Mouse (Mus musculus): ENCODE measurements around the gene Bahd1.

Gene Bahd1

DNA sequence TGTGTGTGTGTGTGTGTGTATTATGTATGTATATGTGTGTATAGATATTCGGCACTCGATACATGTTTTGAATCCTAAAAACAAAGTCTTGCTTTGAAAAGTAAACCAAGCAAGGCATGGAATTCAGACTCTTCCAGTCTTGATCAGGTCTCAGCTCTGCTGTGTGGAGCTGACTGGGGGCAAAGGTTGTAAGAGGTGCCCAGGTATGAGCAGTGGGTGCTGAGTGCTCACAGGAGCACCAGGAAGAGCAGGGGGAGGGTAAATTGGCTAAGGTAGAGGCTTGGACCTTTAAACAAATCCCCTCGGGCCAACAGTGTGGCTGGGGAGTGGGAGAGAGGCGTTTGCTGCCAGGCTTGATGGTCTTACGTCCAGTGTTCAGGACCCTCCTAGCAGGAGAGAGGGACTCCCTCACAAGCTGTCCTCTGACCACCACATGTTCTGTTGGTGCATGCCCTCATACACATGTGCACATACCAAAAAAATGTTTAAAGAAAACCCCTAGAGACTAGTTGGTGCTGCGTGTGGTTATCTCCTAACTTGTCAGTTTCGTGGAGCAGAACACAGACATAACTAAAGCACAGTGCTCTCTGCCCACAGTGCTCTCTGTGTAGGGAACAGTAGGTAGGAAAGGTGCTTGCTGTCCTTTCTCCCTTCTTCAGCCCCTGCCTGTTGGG lies 10.6 kb downstream of the Bahd1 start:
- ChIA-PET POLR2A (interaction anchor here in 3 of 4 experiments (0.5 to 1.8 kb wide), 3 partner anchors 8 to 9 kb away, joined by 3 to 4 read pairs (median 4); no protein-coding TSS in a partner anchor), CTCF (interaction anchor here in 2 of 4 experiments (0.5 to 1.0 kb wide), 2 partner anchors 9 to 79 kb away, joined by 3 read pairs; no protein-coding TSS in a partner anchor)

DNA sequence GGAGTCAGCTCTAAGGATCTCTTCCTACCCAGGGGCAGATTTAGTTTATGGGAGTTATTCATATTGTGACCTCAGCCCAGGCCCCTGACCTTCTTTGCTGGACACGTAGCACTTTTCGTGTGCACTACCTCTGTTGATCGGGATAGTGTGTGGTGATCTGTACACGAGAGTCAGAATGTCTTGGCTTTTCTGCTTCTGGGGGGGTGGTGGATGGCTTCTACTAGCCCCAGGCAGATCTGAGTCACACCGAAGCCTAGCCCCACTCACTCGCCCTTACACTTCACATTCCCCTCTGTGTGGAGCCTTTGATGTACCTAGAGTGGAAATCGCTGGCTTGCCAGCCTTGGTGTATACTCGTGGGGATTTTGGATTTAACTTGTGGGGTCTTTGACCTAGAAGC lies 12.5 kb downstream of the Bahd1 start:
- POLR2A ChIA-PET = interaction anchor here in 1 of 4 experiments (0.6 to 0.7 kb wide), 2 partner anchors 12 to 15 kb away, joined by 3 to 4 read pairs; no protein-coding TSS in a partner anchor
- CTCF ChIA-PET = no interaction called here

DNA sequence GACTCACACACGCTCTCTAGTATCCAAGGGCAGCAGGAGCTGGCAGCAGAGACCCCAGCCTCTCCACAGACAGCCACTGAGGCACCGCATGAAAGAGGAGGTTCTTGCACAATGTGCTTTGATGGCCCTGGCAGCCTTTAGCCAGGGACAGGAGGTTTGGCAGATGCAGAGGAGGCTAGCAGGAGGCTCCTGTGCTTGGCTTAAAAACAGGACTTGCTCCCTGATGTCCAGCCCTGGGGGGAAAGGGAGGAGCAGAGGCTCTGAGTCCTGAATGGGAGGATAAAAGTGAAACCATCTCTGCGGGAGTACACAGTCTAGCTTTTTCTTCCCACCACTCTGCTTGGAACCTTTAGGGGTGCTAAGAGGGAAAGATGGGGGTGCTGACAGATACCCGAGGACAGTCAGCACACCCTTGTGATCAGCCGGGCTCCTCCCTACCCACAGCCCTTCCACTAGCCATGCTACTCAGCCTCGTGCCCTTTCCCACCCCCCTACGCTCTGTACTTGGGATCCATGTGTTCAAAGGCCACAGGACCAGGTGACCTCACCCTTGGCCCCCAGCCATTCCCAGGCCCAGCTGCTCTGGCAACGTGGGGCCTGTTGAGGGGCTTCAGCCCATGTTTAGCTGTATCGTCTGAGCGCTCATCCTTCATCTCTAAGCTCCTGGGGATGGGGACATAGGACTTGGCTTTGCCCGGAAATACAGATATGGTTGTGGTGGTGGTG lies 13.5 kb downstream of the Bahd1 start:
- POLR2A ChIA-PET = interaction anchor here in 2 of 4 experiments (0.6 to 3.0 kb wide), 7 partner anchors 11 to 134 kb away, joined by 3 to 12 read pairs (median 6); partner anchors contain the start of genes Bahd1 (in 1 of the 2) and Disp2 (in 1 of the 2)
- CTCF ChIA-PET = no interaction called here

DNA sequence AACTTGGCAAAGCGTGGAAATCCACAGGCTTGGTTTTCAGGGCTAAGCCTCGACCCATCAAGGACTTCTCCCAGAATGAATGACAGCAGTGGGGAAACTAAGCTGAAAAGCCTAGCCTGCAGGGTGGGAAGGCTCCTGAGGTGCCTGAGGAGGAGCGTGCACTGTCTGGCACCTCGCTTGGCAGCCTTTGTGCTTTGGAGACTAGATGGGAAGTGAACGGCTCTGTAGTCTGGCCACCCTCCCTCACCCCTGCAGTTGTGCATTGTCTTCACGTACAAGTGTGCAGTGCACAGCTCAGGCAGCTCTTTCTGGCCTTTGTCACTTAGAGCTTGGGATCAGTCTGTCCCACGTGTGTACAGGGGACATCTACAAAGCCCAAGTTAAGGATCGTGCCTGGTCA lies 14.5 kb downstream of the Bahd1 start:
- ChIA-PET CTCF (no interaction called here), POLR2A (interaction anchor here in 2 of 4 experiments (1.1 to 3.0 kb wide), 4 partner anchors 8 to 14 kb away, joined by 4 to 12 read pairs (median 6); partner anchors contain the start of genes Bahd1 (in 1 of the 2) and Chst14 (in 1 of the 2))

DNA sequence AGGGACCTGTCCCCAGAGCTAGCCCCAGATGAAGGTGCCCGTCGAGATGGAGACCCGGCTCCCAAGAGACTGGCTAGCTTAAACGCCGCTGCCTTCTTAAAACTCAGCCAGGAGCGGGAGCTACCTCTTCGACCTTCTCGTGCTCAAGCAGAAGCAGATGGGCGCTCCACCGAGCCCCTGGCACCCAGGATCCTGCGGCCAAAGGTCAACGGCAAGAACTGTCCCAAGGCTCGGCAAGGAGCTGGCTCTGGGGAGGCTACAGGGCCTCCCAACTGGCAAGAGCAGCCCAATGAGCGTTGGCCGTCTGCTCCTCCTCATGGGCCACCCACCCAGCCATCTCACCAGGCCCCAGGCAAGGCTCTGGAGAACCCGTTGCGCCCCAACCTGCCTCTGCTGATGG lies 16.3 kb downstream of the Bahd1 start:
- CTCF ChIA-PET = interaction anchor here in 1 of 4 experiments (0.9 to 1.0 kb wide), 2 partner anchors 33 to 98 kb away, joined by 3 read pairs; no protein-coding TSS in a partner anchor
- POLR2A ChIA-PET = interaction anchor here in 2 of 4 experiments (0.9 to 1.7 kb wide), 3 partner anchors 8 to 10 kb away, joined by 3 to 6 read pairs (median 5); partner anchors contain the start of gene Chst14 (in 2 of the 2)

DNA sequence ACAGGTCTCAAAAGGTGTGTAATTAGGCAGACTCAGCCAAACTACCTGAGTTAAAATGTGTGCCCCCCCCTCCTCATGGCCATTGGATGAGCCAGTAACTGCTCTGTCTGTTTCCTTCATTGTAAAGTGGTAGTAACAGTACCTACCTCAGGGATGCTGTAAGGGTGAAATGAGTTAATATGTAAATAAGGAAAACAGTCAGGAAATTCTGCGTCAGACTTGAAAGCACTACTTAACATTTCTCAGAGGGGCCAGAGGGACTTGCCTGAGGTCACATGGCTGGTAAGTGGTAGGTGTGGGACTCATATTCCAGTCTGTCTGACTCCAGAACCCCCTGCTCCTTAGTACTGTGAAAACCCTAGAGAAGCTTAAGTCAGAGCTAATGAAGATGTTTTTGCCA lies 18.4 kb downstream of the Bahd1 start:
- ChIA-PET POLR2A (interaction anchor here in 1 of 4 experiments (0.8 kb wide), 1 partner anchor 57 kb away, joined by 3 read pairs; the partner anchor contains the start of gene Ivd), CTCF (no interaction called here)

DNA sequence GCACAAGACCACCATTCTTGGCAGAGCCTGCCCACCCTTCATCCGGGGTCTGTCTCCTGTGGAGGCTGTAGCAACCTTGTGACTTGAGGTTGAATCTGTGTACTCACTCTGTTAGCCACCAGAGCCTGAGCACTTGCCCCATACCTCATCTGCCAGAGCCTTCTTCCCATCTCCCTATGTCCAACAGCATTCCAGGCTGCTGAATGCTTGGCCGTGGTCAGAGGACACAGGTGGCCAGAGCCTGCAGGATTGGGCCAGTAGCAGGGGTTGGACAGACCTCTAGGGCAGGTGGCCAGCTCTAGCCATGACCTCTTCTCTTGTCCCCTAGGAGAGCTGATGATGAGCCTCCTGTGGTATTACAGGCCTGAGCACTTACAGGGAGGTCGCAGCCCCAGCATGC lies 20.3 kb downstream of the Bahd1 start:
- POLR2A ChIA-PET = no interaction called here
- CTCF ChIA-PET = no interaction called here

DNA sequence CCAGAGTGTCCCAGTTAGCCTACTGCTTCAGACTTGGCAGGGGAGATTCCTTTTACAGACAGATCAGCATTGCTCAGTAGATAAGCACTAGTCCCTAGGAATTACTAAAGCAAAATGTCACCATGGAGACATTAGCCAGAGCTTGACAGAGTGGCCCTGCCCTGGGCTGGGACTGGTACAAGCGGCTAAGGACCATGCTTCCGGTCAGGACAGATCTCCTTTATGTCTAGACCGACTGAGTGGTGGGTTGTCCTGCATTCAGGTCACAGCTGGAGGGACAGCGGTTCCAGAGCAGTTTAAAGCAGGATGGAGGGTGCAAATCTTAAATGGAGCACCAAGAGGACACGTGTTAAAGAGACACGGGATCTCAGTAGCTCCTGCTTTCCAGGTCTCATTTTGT lies 25.8 kb downstream of the Bahd1 start:
- ChIA-PET POLR2A (interaction anchor here in 2 of 4 experiments (0.7 to 2.1 kb wide), 11 partner anchors 9 to 285 kb away, joined by 3 to 6 read pairs (median 4); partner anchors contain the start of gene Ivd (in 1 of the 2)), CTCF (interaction anchor here in 2 of 4 experiments (0.6 to 1.5 kb wide), 3 partner anchors 23 to 226 kb away, joined by 3 to 4 read pairs (median 3); no protein-coding TSS in a partner anchor)

DNA sequence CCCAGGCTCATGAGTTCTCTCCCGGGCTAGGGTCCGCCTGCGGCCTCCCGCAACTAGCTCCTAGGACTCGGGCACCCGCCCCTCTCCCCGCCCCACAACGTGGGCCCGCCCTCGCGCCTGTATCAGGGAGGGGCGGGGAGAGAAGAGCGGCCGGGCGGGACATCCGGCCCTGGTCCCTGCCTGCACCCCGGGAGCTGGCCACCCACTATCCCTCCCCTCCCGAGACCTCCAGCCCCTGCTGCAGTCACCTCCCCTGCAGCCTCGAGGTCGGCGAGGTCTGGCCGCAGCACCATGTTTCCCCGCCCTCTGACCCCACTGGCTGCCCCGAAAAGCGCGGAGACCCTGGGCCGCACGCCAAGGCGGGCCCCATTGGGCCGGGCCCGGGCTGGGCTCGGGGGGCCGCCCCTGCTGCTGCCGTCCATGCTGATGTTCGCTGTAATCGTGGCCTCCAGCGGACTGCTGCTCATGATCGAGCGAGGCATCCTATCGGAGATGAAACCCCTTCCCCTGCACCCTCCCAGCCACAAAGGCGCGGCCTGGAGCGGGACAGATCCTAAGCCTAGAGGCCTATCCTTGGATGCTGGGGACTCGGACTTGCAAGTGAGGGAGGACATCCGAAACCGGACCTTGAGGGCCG lies 26.3 kb downstream of the Bahd1 start, which contains the start of gene Chst14:
Gene Chst14, plus strand, starts transcription at position 136 of the 637 bp plus-strand sequence.
- POLR2A ChIA-PET = interaction anchor here in 3 of 4 experiments (0.6 to 2.1 kb wide), 12 partner anchors 9 to 285 kb away, joined by 3 to 6 read pairs (median 4); partner anchors contain the start of gene Ivd (in 1 of the 3)
- CTCF ChIA-PET = interaction anchor here in 2 of 4 experiments (0.6 to 1.5 kb wide), 3 partner anchors 23 to 226 kb away, joined by 3 to 4 read pairs (median 3); no protein-coding TSS in a partner anchor

DNA sequence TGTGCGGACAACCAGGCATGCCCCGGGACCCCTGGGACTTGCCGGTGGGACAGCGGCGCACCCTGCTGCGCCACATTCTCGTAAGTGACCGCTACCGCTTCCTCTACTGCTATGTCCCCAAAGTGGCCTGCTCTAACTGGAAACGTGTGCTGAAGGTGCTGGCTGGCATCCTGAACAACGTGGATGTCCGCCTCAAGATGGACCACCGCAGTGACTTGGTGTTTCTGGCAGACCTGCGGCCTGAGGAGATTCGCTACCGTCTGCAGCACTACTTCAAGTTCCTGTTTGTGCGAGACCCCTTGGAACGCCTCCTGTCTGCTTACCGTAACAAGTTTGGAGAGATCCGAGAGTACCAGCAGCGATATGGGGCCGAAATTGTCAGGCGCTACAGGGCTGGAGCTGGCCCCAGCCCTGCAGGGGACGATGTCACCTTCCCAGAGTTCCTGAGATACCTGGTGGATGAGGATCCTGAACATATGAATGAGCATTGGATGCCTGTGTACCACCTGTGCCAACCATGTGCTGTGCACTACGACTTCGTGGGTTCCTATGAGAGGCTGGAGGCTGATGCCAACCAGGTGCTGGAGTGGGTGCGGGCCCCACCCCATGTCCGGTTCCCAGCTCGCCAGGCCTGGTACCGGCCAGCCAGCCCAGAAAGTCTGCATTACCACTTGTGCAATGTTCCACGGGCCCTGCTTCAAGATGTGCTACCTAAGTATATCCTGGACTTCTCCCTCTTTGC lies 27.0 kb downstream of the Bahd1 start:
- CTCF ChIA-PET = interaction anchor here in 1 of 4 experiments (1.5 kb wide), 1 partner anchor 49 kb away, joined by 3 read pairs; no protein-coding TSS in a partner anchor
- POLR2A ChIA-PET = interaction anchor here in 2 of 4 experiments (1.1 to 2.1 kb wide), 6 partner anchors 10 to 43 kb away, joined by 3 to 6 read pairs (median 4); no protein-coding TSS in a partner anchor

DNA sequence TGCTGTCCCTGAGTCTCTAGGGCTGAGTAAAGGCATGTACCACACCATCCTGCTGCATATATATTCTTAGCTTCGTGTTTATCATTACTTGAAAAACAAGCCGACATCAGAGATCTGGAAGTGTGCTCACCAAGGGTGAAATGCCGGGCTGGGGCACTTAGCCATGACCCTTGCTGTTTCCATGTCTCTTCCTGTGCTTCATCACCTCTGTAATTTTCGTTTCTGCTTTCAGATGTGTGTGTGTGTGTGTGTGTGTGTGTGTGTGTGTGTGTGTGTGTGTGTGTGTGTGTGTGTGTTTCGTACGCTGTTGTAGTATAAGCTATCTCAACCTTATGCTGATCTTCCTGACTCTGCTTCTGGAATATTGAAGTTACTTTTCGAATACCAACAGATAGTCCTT lies 41.2 kb downstream of the Bahd1 start:
- ChIA-PET CTCF (interaction anchor here in 1 of 4 experiments (0.7 kb wide), 1 partner anchor 1790 kb away, joined by 7 read pairs; no protein-coding TSS in a partner anchor), POLR2A (interaction anchor here in 2 of 4 experiments (1.2 to 1.5 kb wide), 2 partner anchors 9 to 79 kb away, joined by 3 read pairs; partner anchors contain the start of gene Ivd (in 1 of the 2))

DNA sequence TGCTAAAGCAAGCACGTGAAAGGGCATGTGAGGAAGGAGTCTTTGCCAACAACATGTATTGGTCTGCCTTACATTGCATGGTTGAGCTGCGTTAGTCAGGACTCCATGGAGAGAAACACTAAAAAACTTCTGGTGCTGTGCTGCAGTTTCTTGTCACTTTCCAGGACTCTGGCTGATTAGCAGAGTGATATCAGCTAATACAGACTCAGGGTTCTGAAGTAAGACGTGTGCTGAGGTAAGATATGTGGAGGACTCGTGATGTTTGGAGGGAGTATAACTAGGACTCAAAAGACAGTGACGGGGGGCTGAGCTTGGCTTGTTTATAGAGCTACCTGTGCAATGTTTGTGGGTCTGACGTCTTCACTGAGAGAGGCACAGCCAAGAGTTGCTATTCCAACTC lies 43.1 kb downstream of the Bahd1 start:
- ChIA-PET CTCF (no interaction called here), POLR2A (no interaction called here)

DNA sequence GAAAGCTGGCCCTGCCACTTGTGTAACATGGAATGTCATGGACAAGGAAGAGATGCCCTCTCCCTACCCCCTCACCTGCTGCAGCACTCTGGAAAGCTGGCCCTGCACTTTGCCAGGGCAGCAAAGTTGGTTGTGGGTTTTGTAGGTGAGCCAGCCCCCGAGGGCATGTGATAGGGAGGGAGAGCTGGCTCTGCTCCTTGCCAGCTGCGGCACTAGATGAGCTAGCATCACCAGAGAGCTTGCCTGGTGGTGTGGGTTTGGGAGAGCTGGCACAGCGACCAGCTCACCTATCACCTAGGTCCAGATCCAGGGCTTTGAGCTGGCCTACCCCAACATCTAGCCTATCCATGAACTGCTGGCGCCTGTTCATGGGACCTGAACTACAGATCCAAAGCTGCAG lies 48.6 kb downstream of the Bahd1 start:
- ChIA-PET CTCF (interaction anchor here in 2 of 4 experiments (1.3 to 1.6 kb wide), 2 partner anchors 14 to 185 kb away, joined by 3 read pairs; no protein-coding TSS in a partner anchor), POLR2A (interaction anchor here in 1 of 4 experiments (0.7 to 1.5 kb wide), 2 partner anchors 10 to 50 kb away, joined by 3 to 5 read pairs; no protein-coding TSS in a partner anchor)

DNA sequence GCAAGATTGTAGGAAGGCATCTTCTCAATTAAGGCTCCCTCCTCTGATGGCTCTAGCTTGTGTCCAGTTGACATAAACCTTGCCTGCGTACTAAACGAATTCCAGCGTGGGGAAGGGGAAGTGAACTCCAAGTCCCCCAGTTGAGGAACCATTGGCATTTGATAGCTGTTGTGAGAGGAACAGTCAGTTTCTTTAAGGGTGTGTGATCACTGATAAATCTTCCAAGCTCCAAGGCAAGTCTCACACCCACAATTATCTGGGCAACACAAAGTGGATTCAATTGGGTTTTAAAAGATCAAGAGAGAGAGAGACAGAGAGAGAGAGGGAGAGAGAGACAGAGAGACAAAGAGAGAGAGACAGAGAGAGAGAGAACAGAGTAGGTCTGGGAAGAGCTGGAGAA lies 49.5 kb downstream of the Bahd1 start:
- CTCF ChIA-PET = interaction anchor here in 2 of 4 experiments (1.3 to 1.6 kb wide), 2 partner anchors 13 to 186 kb away, joined by 3 read pairs; no protein-coding TSS in a partner anchor
- POLR2A ChIA-PET = interaction anchor here in 1 of 4 experiments (1.5 kb wide), 1 partner anchor 11 kb away, joined by 5 read pairs; no protein-coding TSS in a partner anchor

DNA sequence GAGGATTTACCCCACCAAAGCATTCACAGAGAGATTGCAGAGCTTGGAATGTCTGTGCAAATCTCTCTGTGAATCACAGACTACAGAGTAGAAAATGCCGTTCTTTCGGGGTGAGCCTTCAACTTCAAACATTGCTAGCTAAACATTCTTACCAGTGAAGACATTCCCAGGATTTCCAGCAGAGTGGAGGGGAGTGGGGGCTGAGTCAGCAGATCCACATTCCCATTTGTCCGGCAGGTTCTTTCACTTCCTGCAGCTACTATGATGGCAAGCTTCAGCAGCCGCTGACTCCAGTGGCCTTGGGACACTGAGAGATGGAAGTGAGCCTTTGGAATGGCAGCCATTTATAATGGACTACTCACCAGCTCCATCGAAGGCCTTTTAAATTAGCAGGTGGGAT lies 56.3 kb downstream of the Bahd1 start:
- CTCF ChIA-PET = no interaction called here
- POLR2A ChIA-PET = interaction anchor here in 3 of 4 experiments (0.6 to 0.8 kb wide), 3 partner anchors 15 to 82 kb away, joined by 3 to 7 read pairs (median 4); no protein-coding TSS in a partner anchor

DNA sequence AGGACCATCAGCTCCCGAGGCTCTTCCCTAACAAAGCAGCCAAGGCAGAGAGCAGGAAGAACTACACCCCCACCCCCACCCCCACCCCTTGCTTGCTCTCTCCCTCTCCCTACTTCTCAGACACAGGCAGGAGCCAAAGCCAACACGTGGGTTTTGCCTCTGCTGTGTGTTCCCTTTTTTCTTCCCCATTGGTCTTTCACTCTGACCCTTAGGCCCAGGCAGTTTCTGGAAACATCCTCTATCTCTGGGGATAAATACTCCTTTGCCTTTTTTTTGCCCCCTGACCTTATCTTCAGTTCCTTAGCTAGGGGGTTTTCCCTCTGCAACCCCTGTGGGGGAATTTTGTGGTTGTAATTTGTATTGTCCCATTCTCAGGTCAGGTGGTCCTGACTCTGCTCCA lies 59.5 kb downstream of the Bahd1 start:
- POLR2A ChIA-PET = interaction anchor here in 1 of 4 experiments (0.6 to 1.2 kb wide), 2 partner anchors 19 to 62 kb away, joined by 4 to 5 read pairs; no protein-coding TSS in a partner anchor

DNA sequence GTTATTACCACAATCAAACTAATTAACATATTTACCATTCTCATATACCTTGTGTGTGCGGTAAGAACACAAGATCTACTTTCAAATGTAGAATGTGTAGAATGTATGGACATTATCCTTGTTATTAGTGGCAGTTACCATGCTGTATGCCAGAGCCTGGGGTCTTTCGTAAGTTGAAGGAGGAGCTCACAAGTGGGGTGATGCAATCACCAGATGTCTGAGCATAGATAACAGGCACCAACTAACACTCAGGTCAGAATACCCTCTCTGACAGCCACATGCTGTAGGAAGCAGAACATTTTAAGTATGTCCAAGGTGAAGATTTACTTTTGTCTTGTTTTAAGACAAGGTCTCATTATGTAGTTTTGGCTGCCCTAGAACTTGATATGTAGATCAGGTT lies 60.2 kb downstream of the Bahd1 start:
- ChIA-PET POLR2A (no interaction called here), CTCF (no interaction called here)

More for the DNA sequence above, 59.5 kb downstream of the Bahd1 start:
- CTCF ChIA-PET = interaction anchor here in 1 of 4 experiments (0.6 kb wide), 1 partner anchor 196 kb away, joined by 3 read pairs; no protein-coding TSS in a partner anchor

All from embryonic stem cell, embryonic (primary cell).